Mouse (Mus musculus): ENCODE data around the gene Rabgef1.

Gene Rabgef1

GRCm38 (mm10) chr5:130171423-130171954, at the start of gene Rabgef1:
Gene Rabgef1, plus strand, starts transcription at chr5:130171798.
- peak; percentile 85; the same call in 1 of the 2 replicates for TF ChIP-seq GATA4 (IDR thresholded peaks at IDR 0.05; ENCODE audit: insufficient replicate concordance, low read length)

- no peak for TF ChIP-seq GATA4 (IDR thresholded peaks at IDR 0.05; ENCODE audit: insufficient replicate concordance, low read length)
Observed at GRCm38 (mm10) chr5:130122355-130122754, 49.2 kb upstream of the Rabgef1 start.

- no peak for TF ChIP-seq GATA4 (IDR thresholded peaks at IDR 0.05; ENCODE audit: insufficient replicate concordance, low read length)
Observed at GRCm38 (mm10) chr5:130124271-130124670, 47.3 kb upstream of the Rabgef1 start.

- TF ChIP-seq GATA4 (IDR thresholded peaks at IDR 0.05; ENCODE audit: insufficient replicate concordance, low read length): no peak
Observed at GRCm38 (mm10) chr5:130128686-130129523, 42.7 kb upstream of the Rabgef1 start.

- no peak for TF ChIP-seq GATA4 (IDR thresholded peaks at IDR 0.05; ENCODE audit: insufficient replicate concordance, low read length)
Observed at GRCm38 (mm10) chr5:130129524-130129793, 42.1 kb upstream of the Rabgef1 start.

GRCm38 (mm10) chr5:130136597-130136996, 35.0 kb upstream of the Rabgef1 start:
- no peak for TF ChIP-seq GATA4 (IDR thresholded peaks at IDR 0.05; ENCODE audit: insufficient replicate concordance, low read length)

GRCm38 (mm10) chr5:130139393-130139792, 32.2 kb upstream of the Rabgef1 start:
- TF ChIP-seq GATA4 (IDR thresholded peaks at IDR 0.05; ENCODE audit: insufficient replicate concordance, low read length): no peak

GRCm38 (mm10) chr5:130141138-130141537, 30.5 kb upstream of the Rabgef1 start:
- TF ChIP-seq GATA4 (IDR thresholded peaks at IDR 0.05; ENCODE audit: insufficient replicate concordance, low read length): no peak

GRCm38 (mm10) chr5:130142041-130142440, 29.6 kb upstream of the Rabgef1 start:
- TF ChIP-seq GATA4 (IDR thresholded peaks at IDR 0.05; ENCODE audit: insufficient replicate concordance, low read length): no peak

- TF ChIP-seq GATA4 (IDR thresholded peaks at IDR 0.05; ENCODE audit: insufficient replicate concordance, low read length): no peak
Observed at GRCm38 (mm10) chr5:130143101-130143500, 28.5 kb upstream of the Rabgef1 start.

GRCm38 (mm10) chr5:130143977-130144333, 27.6 kb upstream of the Rabgef1 start:
- TF ChIP-seq GATA4 (IDR thresholded peaks at IDR 0.05; ENCODE audit: insufficient replicate concordance, low read length): no peak

- TF ChIP-seq GATA4 (IDR thresholded peaks at IDR 0.05; ENCODE audit: insufficient replicate concordance, low read length): peak; percentile 45; the same call in 1 of the 2 replicates
Observed at GRCm38 (mm10) chr5:130144334-130145312, 27.0 kb upstream of the Rabgef1 start, which contains the start of gene Kctd7. Gene Kctd7, plus strand, starts transcription at chr5:130144861.

GRCm38 (mm10) chr5:130145961-130146360, 25.6 kb upstream of the Rabgef1 start:
- TF ChIP-seq GATA4 (IDR thresholded peaks at IDR 0.05; ENCODE audit: insufficient replicate concordance, low read length): no peak

GRCm38 (mm10) chr5:130149726-130150310, 21.8 kb upstream of the Rabgef1 start:
- no peak for TF ChIP-seq GATA4 (IDR thresholded peaks at IDR 0.05; ENCODE audit: insufficient replicate concordance, low read length)

GRCm38 (mm10) chr5:130154286-130154685, 17.3 kb upstream of the Rabgef1 start:
- TF ChIP-seq GATA4 (IDR thresholded peaks at IDR 0.05; ENCODE audit: insufficient replicate concordance, low read length): no peak
